Mouse (Mus musculus) liver, adult (tissue): ENCODE results near the gene Arl3.

Experiments
- GATA4 ChIP-seq: IDR thresholded peaks from 2 replicates; pipeline ENCODE4 v1.6.1; 2014; ENCODE audit warnings: mild to moderate bottlenecking, low read length; ENCODE audit not compliant: insufficient replicate concordance

The Arl3 gene

GRCm38 (mm10) chr19:46572951-46573937 lies at the start of gene Arl3, which contains the start of gene Sfxn2:
Gene Arl3 (minus strand): TSS chr19:46573198.
Gene Sfxn2 (plus strand): TSS chr19:46573365.
- no peak for TF ChIP-seq GATA4

- TF ChIP-seq GATA4, result no peak
Measured at GRCm38 (mm10) chr19:46622659-46623193, 49.7 kb upstream of the Arl3 start.

DNA sequence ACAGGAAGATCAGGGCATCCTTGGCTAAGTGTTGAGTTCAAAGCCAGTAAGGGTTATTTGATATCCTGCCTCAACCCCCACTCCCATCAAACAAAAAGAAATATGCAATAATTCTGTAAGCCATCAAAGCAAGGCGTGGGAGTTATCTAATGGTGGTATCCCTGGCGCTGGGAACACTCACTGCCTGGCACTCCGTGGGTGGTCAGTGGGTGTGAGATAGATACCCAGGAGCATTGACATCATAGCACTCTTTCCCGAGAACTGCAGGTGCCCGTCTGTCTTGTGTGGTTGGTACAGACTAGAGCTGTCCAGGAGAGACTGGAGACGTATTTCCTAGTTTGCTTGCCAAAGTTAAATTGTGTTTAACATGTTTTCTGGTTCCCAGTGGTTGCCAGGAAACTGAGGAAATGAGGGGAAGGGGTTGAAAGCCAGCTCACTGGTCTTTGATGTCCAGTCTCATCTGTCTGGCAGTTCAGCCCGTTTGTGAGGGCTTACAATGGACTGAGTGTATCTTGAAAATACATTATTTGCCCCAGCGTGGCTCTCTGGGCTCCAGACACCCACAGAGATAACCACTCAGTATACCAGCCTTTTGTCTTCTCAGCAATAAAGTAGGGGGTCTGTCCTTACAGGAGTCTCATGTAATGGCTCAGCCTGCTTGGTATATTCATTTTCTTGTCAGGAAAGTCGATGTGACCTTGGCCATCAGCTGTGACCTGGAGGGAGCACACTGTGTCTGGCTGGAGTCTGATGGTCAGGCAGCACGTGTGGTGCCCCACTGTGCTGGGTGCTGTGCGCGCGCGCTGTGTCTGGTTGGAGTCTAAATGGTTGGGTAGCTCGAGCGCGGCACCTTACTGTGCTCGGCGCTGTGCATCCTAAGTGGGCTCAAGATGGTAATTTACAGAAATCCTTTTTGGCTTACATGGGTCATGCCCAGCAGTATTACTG lies 48.5 kb upstream of the Arl3 start:
- no peak for TF ChIP-seq GATA4

- no peak for TF ChIP-seq GATA4
Measured at GRCm38 (mm10) chr19:46620016-46620808, 47.2 kb upstream of the Arl3 start.

- no peak for TF ChIP-seq GATA4
Measured at GRCm38 (mm10) chr19:46619518-46619917, 46.5 kb upstream of the Arl3 start.

DNA sequence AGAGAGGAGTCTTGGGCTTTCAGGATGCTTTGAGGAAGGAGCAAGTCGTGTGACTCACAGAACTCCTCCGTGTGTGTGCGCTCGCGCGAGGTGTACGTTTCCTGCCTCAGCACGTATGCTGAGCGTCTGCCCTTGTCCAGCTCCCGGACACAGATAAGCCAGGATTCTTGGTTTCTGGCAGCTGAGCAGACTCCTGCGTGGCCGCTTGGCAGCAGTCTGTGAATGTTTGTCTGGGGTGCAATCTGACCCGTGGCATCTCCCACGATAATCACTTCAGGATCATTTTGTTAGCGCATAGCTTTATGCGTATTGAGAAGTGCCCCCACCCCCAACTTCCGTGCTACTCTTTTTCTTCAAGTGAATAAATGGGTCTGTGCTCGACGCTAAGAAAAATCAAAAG lies 46.0 kb upstream of the Arl3 start:
- TF ChIP-seq GATA4, result peak; percentile 68; the same call in 1 of the 2 replicates

- no peak for TF ChIP-seq GATA4
Measured at GRCm38 (mm10) chr19:46618322-46618721, 45.3 kb upstream of the Arl3 start.

- TF ChIP-seq GATA4, result no peak
Measured at GRCm38 (mm10) chr19:46617361-46617760, 44.4 kb upstream of the Arl3 start.

GRCm38 (mm10) chr19:46616378-46616777 lies 43.4 kb upstream of the Arl3 start:
- no peak for TF ChIP-seq GATA4

- TF ChIP-seq GATA4, result no peak
Measured at GRCm38 (mm10) chr19:46608158-46608557, 35.2 kb upstream of the Arl3 start.

GRCm38 (mm10) chr19:46607424-46607823 lies 34.4 kb upstream of the Arl3 start:
- no peak for TF ChIP-seq GATA4

DNA sequence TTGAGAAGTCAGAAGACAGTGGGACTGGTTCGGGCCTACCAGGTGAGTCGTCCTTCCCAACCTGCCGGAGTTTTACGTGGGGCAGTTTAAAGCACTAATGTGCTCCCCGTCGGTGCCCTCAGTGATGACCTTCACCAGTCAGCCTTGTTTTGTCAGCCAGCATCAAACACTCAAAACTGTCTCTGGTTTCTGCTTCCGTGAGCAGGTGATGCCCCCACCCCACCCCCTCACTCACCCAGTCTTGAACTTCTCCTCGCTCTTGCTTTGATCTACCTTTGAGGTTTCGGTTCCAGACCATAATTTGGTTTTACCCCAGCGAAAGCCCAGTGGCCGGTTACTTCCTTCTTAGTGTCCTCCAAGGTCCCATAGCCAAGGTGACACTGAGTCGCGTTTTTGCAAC lies 33.7 kb upstream of the Arl3 start:
- no peak for TF ChIP-seq GATA4

DNA sequence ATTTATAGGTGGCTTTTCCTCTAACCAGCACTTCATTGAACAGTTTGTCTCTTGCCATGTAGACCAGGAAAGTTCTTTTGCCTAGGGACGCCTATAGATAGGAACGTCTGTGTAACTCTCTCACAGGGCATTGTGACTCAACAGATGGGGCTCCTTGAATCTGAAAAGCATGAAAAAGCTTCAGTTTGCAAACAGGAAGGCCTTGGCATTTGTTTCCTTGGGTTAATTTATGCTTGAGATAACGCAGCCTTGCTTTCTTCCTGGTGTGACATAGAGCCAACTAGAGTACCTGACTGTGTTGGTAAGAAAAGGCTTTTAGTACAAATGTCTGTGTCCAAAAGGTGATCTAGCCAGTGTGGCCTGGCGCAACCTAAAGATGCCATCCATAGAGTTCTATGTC lies 29.4 kb upstream of the Arl3 start:
- no peak for TF ChIP-seq GATA4

GRCm38 (mm10) chr19:46601491-46601890 lies 28.5 kb upstream of the Arl3 start:
- peak; percentile 42; the same call in 1 of the 2 replicates for TF ChIP-seq GATA4
